Mouse (Mus musculus) ES-Bruce4 (cell line): ENCODE measurements around the gene Glt1d1. TPM values are rescaled to one million over a fixed set of nuclear protein-coding genes. Genes with fewer than 3 reads are reported as not detected.
A peak's percentile ranks its signal among the peaks of the same experiment; 100 is the strongest.

ENCODE experiments used
- H3K27ac ChIP-seq: 2 replicates; pipeline ENCODE4 v1.5.1; 2012; ENCODE audit warnings: low read length, inconsistent platforms; ENCODE audit not compliant: insufficient read depth
- H3K27me3 ChIP-seq: 2 replicates; pipeline ENCODE4 v1.6.1; 2012; ENCODE audit warnings: mild to moderate bottlenecking, low read length, inconsistent platforms; ENCODE audit not compliant: control insufficient read depth, poor library complexity, insufficient read depth, severe bottlenecking
- H3K36me3 ChIP-seq: 2 replicates; pipeline ENCODE4 v1.6.1; 2012; ENCODE audit warnings: inconsistent platforms, mild to moderate bottlenecking, low read length, moderate library complexity; ENCODE audit not compliant: control insufficient read depth, poor library complexity, insufficient read depth, severe bottlenecking
- H3K4me1 ChIP-seq: one replicate; pipeline ENCODE4 v1.8.1; 2011; ENCODE audit warnings: low read length; ENCODE audit not compliant: control insufficient read depth, insufficient read depth
- H3K4me3 ChIP-seq: 2 replicates; pipeline ENCODE4 v1.5.1; 2011; ENCODE audit warnings: low read depth, mild to moderate bottlenecking, low read length
- H3K9ac ChIP-seq: 2 replicates; pipeline ENCODE4 v1.6.1; 2012; ENCODE audit warnings: low read depth, mild to moderate bottlenecking, inconsistent platforms; ENCODE audit not compliant: poor library complexity, severe bottlenecking
- H3K9me3 ChIP-seq: replicated peaks from 2 replicates; pipeline ENCODE4 v1.6.1; 2012; ENCODE audit warnings: mild to moderate bottlenecking, low read length, inconsistent platforms; ENCODE audit not compliant: control insufficient read depth, poor library complexity, insufficient read depth, severe bottlenecking
- CTCF ChIP-seq: IDR thresholded peaks from one replicate; pipeline ENCODE4 v1.8.1; 2011; ENCODE audit warnings: low read depth, low read length
- EP300 ChIP-seq: IDR thresholded peaks from 2 replicates; pipeline ENCODE4 v1.6.1; 2011; ENCODE audit warnings: low read depth, low read length; ENCODE audit not compliant: insufficient read depth
- POLR2A ChIP-seq: IDR thresholded peaks from one replicate; pipeline ENCODE4 v1.8.1; 2011; ENCODE audit warnings: low read length; ENCODE audit not compliant: insufficient read depth
- polyA plus RNA-seq: library from polyadenylated mRNA; stranded (reverse); fragments of >200 nt; gene quantifications from 2 replicates; pipeline ENCODE4 v1.2.4, GENCODE M21; 2011; ENCODE audit warnings: low read depth; ENCODE audit not compliant: missing spikeins, insufficient read depth, insufficient read length

The Glt1d1 gene
- polyA plus RNA-seq, 1 experiment, result 22.8 TPM

DNA sequence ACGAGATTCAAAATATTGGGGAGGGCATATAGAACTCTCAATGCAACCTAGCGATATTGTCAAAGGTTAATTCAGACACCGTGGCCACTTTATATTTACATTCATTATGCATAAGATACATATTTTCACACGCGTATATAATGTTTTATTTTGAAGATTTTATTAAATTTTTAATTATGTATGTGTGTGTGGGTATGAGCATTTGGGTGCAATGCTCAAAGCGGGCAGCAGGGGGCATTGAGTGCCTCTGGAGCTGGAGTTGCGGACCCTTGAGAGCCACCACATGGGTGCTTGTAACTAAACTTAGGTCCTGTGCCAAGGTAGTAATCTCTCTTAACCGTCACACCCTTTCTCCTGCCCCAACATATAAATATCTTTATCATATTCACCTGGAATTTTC lies 41.9 kb downstream of the Glt1d1 start:
- H3K4me1 ChIP-seq, result no peaks in the 10 kb centered on the region

DNA sequence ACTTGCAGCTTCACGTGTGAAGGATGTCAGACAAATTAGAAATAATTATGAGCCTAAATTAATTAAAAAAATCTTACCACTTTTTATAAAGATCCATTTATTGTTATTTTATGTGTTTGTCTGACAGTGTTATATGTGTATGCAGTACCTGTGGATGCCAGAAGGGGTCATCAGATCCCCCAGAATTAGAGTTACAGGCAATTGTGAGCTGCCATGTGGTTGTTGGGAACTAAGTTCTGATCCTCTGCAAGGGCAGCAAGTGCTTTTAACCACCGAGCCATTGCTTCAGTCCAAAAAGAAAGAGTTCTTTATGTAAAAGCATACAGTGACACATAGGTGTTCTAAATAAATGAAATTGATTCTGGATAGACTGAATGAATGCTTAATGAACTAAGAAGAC lies 45.5 kb downstream of the Glt1d1 start:
- Histone ChIP-seq H3K4me3 (no peak overlapping the region), H3K4me1 (no peaks in the 10 kb centered on the region), H3K27ac (no peak overlapping the region), H3K9me3 (peaks cover 25% of the 10 kb centered on the region), H3K27me3 (no peaks in the 10 kb centered on the region), H3K36me3 (peaks cover 20% of the 10 kb centered on the region), H3K9ac (no peak overlapping the region)
- TF ChIP-seq CTCF (no peak), POLR2A (no peak), EP300 (no peak)

More for the DNA sequence above, 41.9 kb downstream of the Glt1d1 start:
- Histone ChIP-seq H3K36me3 (peaks cover 16% of the 10 kb centered on the region), H3K4me3 (no peak overlapping the region), H3K27ac (no peak overlapping the region), H3K9me3 (peaks cover 21% of the 10 kb centered on the region), H3K9ac (no peak overlapping the region), H3K27me3 (no peaks in the 10 kb centered on the region)
- no peak for TF ChIP-seq EP300
- TF ChIP-seq CTCF, result peak; percentile 49

DNA sequence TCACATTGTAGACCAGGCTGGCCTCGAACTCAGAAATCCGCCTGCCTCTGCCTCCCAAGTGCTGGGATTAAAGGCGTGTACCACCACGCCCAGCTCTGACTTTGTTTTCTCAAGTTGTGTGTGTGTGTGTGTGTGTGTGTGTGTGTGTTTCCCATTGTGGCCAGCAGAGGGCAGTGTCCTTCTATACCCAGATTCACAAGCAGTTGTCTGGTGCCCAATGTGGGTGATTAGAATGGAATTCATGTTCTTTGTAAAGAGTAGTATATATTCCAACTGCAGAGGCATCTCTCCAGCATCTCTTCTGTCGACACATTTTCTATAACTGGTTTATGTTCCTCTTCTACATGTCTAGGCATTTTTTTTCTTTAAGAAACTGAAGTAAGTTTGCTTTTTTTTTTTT lies 46.4 kb downstream of the Glt1d1 start:
- Histone ChIP-seq H3K36me3 (peaks cover 19% of the 10 kb centered on the region), H3K9ac (no peak overlapping the region), H3K9me3 (peaks cover 25% of the 10 kb centered on the region), H3K4me1 (no peaks in the 10 kb centered on the region), H3K4me3 (no peak overlapping the region), H3K27ac (no peak overlapping the region), H3K27me3 (no peaks in the 10 kb centered on the region)
- TF ChIP-seq CTCF (peak; percentile 3), POLR2A (no peak), EP300 (no peak)

GRCm38 (mm10) chr5:127688568-127689170 lies 56.6 kb downstream of the Glt1d1 start:
- Histone ChIP-seq H3K36me3 (no peaks in the 10 kb centered on the region), H3K9me3 (no peaks in the 10 kb centered on the region), H3K9ac (no peak overlapping the region; the same call in 1 of the 2 replicates), H3K4me3 (no peak overlapping the region), H3K27ac (peak overlapping the region; percentile 97), H3K27me3 (no peaks in the 10 kb centered on the region), H3K4me1 (peaks cover 18% of the 10 kb centered on the region)
- TF ChIP-seq EP300 (peak; percentile 100), CTCF (no peak)

DNA sequence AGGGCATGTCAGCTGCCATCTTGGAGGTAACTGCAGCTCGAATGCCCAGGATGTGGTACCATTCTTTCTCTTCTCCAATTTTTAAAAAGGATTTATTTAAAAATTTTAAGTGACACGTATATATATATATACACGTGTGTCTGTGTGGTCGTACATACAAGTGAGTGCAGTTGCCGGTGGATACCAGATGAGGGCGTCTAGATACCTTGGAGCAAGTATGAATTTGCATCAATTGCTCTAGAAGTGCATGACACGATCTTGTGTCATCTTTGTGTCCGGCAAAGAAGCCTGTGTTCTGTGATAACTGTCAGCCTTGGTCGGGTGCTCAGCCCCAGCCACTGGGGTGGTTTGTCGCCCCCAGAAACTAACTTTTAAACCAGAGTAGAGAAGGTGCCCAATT lies 59.0 kb downstream of the Glt1d1 start:
- no peaks in the 10 kb centered on the region for H3K9me3 ChIP-seq
- peak overlapping the region; percentile 59 for H3K27ac ChIP-seq
- H3K4me1 ChIP-seq, result peaks cover 14% of the 10 kb centered on the region
- H3K36me3 ChIP-seq, result no peaks in the 10 kb centered on the region
- H3K4me3 ChIP-seq, result no peak overlapping the region
- no peak overlapping the region for H3K9ac ChIP-seq
- no peak for TF ChIP-seq CTCF
- TF ChIP-seq EP300, result no peak
- TF ChIP-seq POLR2A, result no peak
- no peaks in the 10 kb centered on the region for H3K27me3 ChIP-seq

GRCm38 (mm10) chr5:127691581-127691980 lies 59.5 kb downstream of the Glt1d1 start:
- Histone ChIP-seq H3K27me3 (no peaks in the 10 kb centered on the region), H3K9ac (no peak overlapping the region), H3K4me1 (peaks cover 12% of the 10 kb centered on the region), H3K9me3 (no peaks in the 10 kb centered on the region), H3K27ac (peak overlapping the region; percentile 59), H3K4me3 (no peak overlapping the region), H3K36me3 (no peaks in the 10 kb centered on the region)
- no peak for TF ChIP-seq POLR2A
- peak; percentile 60; the same call in 1 of the 2 replicates for TF ChIP-seq EP300
